Mouse (Mus musculus): ENCODE measurements around the gene Abca8b.
"Not testable (repeated sequence)": the region's sequence is repeated elsewhere in the genome, so short reads cannot be mapped to it uniquely, and the experiment has no call there.

The Abca8b gene

DNA sequence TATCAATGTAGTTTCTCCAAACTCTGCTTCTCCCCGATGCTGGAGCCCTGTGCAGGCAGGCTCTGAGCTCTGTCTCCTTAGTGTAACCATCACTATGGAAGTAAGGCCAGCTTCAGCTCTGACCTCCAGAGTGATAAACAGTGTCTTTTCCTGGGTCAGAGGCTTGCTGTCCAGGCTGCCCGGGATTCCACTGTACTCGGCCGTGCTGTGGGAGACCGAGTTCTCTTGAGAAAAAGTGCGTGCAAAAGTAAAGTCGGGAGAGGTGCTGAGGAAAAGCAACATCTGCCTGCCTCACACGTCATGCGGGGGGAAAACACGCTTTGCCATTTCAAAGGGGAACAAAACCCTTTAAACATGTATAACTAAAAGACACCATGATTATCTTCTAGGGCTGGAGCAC lies 79.0 kb downstream of the Abca8b start:
- DNase-seq (ENCODE audit: low spot score in 2 of 2), result no peak

DNA sequence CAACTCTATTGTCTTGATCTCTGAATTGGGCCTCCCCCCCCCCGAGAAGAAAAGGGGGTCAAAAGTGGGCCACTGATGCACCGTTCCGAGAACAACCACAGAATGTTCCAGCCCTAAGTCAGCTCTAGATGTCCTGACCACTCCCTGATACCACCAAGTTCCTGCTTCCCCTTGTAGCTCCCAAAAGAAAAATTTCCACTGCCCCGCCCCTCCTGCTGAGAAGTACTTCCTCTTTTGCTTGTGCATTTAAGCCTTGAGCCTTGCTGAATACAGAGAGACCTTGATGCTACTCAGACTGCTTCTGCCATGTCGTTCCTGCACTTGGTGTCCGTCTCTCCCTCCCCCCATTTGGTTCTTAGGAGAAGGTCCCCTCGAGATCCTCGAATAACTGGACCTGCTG lies 82.5 kb downstream of the Abca8b start:
- DNase-seq (ENCODE audit: low spot score in 2 of 2), result not testable (repeated sequence)

DNA sequence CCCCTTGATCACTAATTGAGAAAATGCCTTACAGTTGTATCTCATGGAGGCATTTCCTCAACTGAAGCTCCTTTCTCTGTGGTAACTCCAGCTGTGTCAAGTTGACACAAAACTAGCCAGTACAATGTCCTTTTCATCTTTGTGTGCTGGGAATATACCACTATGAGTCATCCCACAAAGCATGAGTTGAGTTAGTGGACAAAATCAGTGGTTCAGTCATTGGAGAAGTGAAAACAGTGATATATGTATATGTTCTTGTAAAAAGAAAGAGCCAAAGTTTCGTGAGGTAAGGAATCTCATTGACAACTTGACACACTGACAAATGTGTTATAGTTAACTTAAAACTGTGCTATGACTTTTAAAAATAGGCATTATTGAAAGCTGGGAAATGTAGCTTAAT lies 83.5 kb downstream of the Abca8b start:
- DNase-seq (ENCODE audit: low spot score in 2 of 2), result not testable (repeated sequence)

DNA sequence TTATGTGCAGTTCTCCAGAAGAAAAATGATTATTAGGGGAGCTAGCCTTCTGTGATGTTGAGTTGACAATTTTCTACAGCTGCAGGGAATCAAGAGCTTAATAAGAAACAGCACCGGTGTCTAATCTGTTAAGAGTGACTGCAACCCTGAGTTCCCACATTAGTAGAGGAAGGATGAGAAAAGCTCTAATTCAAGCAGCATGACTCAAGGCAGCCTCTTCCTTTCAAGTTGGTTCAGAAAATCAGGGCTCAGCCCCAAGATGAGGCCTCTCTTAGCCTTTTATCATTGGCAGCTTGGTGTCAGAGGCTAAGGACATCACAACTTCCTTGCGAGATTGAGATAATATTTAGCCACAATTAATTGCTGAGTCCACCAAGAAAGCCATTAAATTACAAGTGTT lies 85.8 kb downstream of the Abca8b start:
- DNase-seq (ENCODE audit: low spot score in 2 of 2), result no peak

DNA sequence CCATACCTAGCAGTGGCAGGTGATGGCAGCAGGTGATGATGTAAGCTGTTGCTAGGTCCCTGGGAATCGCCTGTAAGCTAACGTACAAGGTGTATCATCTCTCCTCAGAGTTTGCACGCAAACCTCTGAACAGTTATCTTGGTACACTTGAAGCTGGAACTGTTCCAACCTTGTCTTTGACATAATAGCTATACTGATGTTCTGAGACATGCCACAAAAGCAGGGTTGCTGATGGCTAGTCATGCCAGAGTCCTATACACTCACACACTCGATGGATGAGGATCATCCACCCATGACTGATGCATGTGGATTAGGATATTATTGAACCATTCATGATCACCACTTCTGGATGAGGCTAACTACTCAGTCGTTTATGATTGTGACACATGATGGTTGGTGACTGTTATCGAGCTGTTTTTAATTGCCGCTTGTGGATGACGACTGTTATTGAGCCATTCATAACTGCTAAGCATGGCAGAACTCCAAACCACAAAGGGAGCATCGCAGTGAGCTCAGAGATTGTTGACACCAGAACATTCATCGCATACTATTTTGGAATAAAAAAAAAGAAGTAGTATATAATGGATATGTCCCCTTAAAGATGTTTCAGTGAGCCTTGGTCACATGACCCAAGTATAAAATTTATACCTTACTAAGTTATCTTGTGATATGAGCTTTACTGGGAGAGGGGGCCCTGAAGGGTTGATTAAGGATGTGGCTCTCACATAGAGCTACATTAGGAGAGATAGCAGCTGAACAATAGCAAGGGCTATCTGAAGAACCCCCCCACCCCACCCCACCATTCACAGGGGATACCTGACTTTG lies 87.2 kb downstream of the Abca8b start:
- no peak for DNase-seq (ENCODE audit: low spot score in 2 of 2)

DNA sequence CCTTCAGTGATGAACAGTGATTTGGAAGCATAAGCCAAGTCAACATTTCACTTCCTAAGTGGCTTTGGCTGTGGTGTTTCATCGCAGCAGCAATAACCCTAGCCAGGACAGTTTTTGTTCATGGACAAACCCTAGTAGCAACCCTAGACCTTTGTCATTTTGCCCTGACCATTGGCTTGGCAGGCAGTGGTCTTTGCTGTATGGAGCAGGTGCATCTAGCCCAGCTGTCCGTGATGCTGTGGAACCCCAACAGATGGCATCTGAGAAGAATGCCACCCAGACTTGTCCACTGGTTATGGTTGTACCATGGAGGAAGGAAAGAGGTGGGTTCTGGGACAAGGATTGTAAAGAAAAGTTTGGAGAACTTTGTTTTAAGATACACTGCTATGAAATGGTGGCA lies 88.1 kb downstream of the Abca8b start:
- DNase-seq (ENCODE audit: low spot score in 2 of 2), result no peak

DNA sequence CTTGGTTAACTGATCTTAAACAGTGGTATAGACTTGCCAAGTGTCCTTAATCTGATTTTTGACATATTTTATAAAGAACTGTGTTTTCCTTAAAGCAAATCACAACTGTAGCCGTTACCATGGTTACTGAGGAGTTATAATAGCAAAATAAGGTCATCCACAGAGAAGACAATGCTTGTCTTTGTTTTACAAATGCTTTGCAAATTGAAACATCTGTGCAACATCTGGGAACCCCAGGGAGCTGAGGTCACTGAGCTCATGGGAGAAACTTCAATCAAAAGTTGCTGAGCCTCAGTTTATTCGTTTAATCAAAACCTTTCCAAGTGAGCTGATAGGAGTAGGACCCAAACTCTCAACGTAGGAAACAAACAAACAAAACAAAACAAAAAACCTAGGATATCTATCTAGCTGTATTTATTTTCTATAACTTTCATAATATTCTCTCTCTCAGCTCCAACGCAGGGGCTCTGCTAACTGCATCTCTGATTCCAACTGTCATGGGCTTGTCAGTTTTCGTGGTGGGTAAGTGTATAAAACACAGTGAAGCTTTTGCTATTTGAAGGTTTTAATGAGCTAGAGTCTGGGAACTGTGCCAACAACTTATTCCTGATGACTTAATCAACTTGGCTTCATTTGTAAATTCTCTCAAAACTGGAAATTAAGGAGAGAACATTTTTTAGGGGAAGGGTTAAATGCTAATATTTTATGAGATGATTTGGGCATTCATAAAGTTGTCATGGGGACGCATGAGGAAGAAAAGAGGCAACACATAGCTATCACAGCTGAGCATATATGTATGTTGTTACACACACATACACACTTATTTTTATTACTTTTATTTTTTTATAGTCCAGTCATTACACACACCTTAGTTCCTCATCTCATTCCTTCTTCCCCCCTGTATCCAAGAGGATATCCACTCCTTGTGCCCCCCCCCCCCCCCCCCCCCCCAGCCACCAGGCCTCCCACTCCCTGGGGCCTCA lies 92.7 kb downstream of the Abca8b start:
- no peak for DNase-seq (ENCODE audit: low spot score in 2 of 2)

DNA sequence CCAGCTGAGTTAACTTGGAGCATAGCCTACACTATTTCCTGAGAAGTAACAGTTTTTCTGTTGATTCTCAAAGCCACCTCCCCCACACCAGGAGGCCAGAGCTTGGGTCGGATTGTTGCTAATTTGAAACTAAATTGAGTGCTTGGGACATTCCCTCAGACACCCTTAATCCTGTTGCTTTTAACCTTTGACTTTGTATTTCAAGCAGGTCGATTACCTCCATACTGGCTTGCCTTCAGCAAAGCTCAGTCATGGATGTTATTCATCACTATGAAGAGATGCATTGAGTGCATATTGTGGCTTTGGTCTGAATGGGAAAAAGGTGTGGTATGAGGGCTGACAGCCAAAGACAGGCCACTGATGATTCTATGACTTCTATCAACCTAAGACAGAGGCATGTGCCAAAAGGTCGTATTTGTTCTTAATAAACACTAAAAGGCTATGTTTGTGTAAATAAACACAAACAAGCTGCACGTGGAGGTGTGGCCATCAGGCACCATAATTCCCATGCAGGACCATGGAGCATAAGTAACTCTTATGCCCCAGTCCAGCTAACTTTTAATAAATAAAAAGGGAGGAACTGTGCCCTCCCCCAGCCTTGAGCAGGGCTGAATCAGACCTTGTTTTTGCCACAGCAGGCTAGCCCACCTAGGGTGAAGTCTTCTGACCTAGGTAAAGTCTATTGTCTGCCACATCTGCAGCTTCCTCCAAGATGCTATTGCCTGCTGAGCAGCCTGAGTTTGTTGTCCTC lies 95.0 kb downstream of the Abca8b start:
- no peak for DNase-seq (ENCODE audit: low spot score in 2 of 2)

DNA sequence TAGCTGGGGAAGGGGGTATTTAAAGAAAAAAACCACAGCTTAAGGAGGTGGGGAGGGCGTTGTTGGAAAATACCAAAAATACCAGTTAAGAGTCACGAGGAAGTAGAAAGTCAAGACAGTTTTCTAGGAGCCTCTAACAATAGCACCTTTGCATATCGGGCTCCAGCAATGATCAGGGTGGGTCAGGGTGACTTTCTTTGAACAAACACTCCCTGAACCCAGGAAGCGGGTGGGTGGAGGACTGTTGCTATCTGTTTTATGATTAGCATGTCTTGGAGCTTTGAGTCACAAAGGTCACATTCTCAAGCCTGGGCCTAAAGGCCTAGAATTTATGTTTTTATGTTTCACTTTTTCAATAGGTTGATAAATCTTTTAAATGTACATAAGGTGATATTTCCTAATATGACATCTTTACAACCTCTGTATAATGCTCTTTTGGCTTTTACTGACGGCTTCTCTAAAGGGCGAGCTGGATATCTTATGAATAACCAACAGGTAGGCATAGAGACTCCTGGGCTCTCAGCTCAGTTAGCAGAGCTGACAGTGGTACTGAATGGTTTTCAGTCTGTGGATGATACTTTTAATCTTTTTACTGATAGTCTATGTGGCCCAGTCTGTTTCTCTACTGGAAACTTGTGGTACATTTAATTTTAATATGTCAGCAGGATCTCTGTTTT lies 96.7 kb downstream of the Abca8b start:
- no peak for DNase-seq (ENCODE audit: low spot score in 2 of 2)

DNA sequence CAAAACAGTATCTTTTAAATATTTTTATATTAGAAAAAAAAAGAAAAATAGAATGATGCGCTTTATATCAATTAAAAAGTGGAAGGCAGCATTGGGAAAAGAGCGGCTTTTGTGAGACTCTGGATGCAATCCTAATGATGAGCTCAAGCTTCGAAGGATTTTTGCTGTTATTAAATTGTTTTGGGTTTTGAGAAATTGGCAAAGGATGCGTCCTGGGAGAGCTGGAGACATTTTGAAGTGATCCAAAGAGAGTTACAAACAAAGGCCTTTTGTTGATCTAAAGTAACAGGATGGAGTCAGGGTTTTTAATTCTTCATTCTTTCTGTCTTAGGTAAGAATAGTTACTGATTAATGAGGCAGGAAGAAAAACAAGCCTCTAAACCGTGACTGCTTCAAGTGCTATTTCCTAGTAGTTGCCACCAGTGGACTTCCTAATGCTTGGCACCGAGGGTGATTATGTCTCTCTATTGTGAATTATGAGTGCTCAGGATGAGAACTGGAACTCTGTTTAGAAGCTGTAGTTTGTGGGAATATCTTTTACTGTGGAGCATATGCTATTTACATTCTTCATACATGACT lies 99.6 kb downstream of the Abca8b start:
- no peak for DNase-seq (ENCODE audit: low spot score in 2 of 2)

DNA sequence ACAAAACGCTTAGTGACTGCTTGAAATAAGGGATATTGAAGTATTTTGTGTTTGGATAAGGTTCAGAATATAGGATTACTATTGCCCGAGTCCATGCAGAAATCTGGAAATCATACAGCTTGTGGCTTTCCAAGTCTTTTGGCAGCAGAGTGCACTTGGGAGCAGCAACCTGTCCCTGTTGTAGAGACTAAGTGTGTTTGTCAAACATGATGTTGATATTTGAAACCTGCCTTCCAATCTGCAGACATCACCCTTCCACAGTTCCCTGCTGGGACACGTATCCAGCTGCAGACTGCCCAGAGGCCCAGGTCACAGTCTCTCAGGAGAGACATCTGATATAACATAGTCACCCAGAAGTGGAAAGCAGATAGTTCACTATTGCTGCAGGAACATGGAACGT lies 100.1 kb downstream of the Abca8b start:
- no peak for DNase-seq (ENCODE audit: low spot score in 2 of 2)

DNA sequence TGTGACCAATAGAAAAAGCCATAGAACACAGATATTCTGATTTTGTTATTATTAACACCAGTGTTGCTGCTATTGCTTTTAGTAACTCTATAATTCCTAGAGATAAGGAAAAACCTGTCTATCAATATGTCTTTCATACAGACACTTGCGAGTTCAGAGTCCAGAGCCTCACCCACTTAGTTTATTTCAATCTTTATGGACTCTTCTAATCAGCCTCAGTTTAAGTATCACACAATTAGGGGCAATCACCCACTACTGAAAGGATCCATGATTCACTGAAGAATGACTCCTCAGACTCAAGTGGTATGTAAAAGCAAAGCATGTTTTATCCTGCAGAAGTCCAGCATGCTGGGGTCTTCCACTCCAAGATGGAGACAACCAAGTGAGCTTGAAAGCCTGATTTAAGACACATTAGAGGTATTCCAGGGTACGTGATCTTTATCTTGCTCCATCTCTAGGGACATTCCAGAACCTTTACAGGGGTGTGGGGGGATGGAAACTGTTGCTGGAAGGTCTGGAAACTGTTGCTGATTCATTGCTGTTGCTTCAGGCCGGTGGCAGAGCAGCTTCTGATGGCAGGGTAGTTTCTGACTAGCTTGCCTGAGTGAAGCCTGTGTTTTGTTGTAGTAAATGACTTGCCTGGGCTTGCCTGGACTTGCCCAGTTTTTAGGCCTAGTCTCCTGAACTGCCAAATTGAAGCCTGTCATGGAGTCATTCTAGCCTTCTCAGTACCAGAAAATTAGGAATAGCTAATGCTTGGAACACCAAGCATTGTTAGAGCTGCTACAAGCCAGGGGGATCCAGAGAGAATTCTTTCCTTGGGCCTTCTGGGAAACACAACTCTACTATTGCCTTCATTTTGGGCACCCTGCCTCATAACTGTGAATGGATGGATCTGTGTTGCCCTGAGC lies 101.5 kb downstream of the Abca8b start:
- no peak for DNase-seq (ENCODE audit: low spot score in 2 of 2)

DNA sequence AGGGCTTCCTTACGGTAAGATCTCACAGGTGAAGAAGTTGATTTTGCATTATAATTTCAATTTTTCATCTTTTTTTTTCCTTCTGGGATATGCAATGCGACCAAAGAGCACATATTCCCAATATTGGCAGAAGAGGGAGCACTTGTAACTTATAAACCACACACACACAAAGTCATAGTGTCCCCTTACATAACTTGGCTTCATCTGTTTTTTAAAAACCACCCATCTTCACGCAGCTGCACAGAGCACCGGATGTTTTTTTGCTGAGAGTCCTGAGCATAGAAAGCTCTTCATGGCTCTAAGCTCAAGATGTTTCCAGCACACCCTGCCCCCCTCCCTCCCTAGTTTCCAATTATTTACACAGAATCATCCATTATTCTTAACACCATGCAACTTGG lies 103.7 kb downstream of the Abca8b start:
- DNase-seq (ENCODE audit: low spot score in 2 of 2), result peak; percentile 41 to 44

DNA sequence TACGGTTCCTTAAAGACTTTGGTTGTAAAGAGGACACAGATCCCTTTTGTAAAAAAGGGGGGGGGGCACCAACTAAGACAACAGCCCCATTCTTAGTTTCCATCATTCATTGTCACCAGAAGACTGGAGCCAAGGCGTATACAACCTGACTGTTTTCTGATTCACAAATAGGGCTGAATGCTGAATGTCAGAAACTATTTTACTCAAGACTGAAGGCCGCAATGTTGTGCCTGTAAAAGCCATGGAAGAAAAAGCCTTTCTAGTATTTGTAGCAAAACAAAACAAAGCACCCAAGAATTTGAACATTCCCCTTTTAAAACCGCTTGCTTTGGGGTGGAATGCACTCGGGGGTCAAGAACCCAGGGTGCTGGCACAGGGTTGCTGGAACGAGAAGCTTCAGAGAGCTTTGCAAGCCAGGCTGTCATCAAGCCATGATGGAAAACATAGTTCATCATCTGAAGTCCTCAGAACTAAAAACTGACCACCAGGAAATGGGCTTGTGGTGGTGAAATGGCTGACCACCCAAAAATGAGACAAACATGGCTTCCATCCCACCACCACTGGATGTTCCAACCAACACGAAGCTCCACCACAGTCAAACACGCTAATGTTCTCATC lies 104.2 kb downstream of the Abca8b start:
- no peak for DNase-seq (ENCODE audit: low spot score in 2 of 2)

DNA sequence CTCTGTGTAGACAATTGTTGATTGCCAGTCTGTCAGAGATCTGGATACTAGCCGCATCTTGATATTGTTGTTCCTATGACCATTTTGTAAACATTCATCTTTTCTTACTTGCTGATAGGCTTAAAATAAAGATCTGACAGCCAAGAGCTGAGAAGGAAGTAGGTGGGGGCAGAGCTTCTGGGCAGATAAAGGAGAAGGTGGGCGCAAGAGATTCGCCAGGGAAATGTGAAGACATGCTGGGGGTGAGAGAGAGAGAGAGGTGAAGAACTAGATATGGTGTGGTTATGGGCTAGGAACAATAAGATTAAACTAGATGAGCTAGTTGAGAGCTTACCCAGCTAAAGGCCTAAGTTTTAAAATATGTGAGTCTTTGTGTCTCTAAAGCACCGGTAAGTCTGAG lies 106.0 kb downstream of the Abca8b start:
- no peak for DNase-seq (ENCODE audit: low spot score in 2 of 2)

DNA sequence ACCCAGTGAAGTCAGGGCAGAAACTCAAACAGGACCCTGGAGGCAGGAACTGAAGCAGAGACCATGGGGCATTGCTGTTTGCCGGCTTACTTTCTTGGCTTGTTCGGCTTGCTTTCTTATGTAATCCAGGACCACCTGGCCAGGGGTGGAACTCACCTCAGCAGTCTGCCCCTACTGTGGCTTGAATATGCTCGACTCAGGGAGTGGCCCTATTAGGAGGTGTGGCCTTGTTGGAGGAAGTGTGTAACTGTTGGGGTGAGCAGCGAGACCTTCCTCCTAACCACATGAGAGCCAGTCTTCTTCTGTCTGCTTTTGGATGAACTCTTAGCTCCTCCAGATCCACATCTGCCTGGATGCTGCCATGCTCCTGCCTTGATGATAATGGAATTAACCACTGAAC lies 108.9 kb downstream of the Abca8b start:
- no peak for DNase-seq (ENCODE audit: low spot score in 2 of 2)

DNA sequence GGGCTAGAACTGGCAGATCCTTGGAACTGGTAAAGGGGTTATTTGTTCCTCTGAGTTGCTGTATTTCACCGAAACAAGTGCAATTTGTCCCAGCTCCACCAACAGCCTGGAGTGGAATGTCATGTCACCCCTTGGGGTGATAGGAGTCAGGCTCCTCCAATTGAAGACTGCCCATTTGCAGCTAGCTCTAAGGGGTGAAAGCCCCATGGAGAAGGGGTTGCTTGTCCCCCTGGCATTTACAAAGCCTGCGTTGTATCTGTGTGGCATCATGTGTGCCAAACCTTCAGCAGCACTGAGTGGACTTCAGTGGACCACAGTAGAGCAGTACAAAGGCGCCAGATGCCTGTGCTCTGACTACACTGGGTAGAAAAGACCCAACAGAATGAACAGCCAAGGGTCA lies 110.1 kb downstream of the Abca8b start:
- no peak for DNase-seq (ENCODE audit: low spot score in 2 of 2)

DNA sequence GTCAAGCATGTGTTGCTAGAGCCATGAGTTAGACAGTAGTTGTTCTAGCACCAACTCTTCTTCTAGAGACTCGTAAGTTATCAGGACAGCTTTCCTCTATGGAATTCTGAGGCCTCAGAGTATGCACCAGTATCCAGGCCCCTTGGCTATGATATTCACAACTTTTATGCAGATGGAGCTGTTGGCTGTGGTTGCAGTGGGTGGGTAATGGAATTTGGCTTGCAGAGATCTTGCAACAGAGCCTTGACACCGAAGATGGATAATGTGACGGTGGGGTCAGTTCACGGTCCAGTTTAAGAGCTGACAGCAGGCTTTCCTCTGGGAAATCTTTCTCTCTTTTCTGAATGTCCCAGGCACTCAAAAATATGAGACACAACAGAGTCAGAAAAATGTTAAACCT lies 110.8 kb downstream of the Abca8b start:
- DNase-seq (ENCODE audit: low spot score in 2 of 2), result no peak

DNA sequence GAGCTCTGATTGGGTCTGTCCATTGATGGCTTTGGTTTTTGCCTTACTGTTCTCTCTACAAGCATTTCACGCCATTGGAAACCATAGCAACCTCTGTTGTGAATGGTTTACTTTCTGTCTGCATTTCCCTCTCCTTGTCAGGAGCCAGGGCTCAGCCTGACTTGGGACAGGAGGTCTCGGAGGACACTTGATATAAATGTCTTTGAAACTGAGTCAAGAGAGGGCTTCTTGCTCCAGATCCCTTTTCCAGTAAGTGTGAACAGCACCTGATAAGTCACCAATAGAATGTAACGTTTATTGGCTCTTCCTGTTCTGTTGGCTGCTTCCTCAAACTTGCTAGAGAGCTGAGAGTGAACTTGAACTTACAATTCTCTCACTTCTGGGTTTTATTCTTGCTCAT lies 111.5 kb downstream of the Abca8b start:
- DNase-seq (ENCODE audit: low spot score in 2 of 2), result no peak

Data from spleen, postnatal 36 days (tissue).